Mouse (Mus musculus) thymus, adult 2 months (tissue): ENCODE results near the gene Abraxas2.
A peak's percentile ranks its signal among the peaks of the same experiment; 100 is the strongest.

Experiments used
- CTCF ChIP-seq: fragments of 200-500 bp; IDR thresholded peaks from 2 replicates; pipeline ENCODE4 v1.5.1; 2012; ENCODE audit warnings: mild to moderate bottlenecking, control low read depth, low read length, moderate library complexity, borderline replicate concordance; ENCODE audit not compliant: control insufficient read depth, poor library complexity, insufficient read depth; ENCODE audit errors: extremely low read depth
- POLR2A ChIP-seq: fragments of 200-500 bp; IDR thresholded peaks from 2 replicates; pipeline ENCODE4 v1.6.1; 2012; ENCODE audit warnings: mild to moderate bottlenecking, low read length, control low read depth, moderate library complexity; ENCODE audit not compliant: control insufficient read depth, poor library complexity, insufficient read depth; ENCODE audit errors: extremely low read depth

DNA sequence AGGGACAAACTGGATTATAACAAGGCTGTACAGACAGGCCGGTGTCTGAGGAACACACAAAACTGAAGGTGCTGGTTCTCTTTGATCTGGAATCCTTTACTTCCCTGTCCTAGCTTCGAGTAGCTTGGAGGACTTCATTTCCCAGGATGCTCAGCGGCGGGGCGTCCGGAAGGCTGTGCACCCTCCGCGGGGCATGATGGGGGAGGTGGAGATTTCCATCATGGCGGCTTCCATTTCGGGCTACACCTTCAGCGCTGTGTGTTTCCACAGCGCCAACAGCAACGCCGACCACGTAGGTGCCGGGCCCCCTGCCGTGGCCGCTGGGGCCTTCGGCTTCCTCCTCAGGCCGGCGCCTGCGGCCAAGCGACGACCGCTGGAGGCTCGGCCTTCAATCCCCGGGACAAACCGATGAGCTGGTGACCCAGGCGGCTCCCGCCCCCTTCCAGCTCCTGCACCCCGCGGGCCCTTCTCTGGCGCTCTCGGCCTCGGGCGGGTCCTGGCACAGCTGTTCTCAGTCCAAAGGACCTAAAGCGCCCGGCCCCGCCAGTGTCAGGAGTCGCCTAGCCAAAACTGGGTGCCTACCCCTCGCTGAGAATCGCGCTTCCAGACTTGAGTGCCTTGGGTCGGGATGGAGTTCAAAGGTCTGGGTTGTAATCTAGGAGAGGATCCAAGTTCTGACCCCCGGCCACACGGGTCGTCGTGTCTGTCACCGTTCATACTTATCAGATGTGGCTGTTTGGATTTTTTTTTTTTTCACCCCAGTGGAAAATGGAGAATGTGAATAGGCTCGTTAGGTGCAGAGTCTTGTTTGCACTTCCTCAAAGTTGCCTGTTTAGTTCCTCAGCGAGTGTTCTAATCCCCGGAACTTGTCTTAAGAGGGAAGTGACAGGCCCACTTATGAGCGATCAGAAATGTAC, at the start of gene Abraxas2:
- TF ChIP-seq CTCF (peak; percentile 15; the same call in 1 of the 2 replicates), POLR2A (peak; percentile 72; the same call in 1 of the 2 replicates)
